Mouse (Mus musculus) neural tube, embryonic 13.5 days (tissue): ENCODE measurements around the gene Rnf151. TPM values are rescaled to one million over a fixed set of nuclear protein-coding genes. Genes with fewer than 3 reads are reported as not detected.
"Not testable (repeated sequence)": the region's sequence is repeated elsewhere in the genome, so short reads cannot be mapped to it uniquely, and the experiment has no call there.

Experiments used
- ATAC-seq: fragments of 200-750 bp; cut with Nextera tagmentation; 2 replicates; pipeline ENCODE4 v1.8.0; 2017; ENCODE audit warnings: low read depth, mild to moderate bottlenecking, moderate TSS enrichment, moderate library complexity
- H3K27ac ChIP-seq: fragments of 300-500 bp; sonication (generic); replicated peaks from 2 replicates; pipeline ENCODE4 v1.5.1; 2015; ENCODE audit warnings: moderate library complexity, mild to moderate bottlenecking, inconsistent platforms
- H3K27me3 ChIP-seq: fragments of 300-500 bp; sonication (generic); 2 replicates; pipeline ENCODE4 v1.6.1; 2015; ENCODE audit warnings: mild to moderate bottlenecking, inconsistent platforms
- H3K36me3 ChIP-seq: fragments of 300-500 bp; sonication (generic); 2 replicates; pipeline ENCODE4 v1.6.1; 2015; ENCODE audit warnings: mild to moderate bottlenecking, inconsistent platforms
- H3K4me1 ChIP-seq: fragments of 300-500 bp; sonication (generic); replicated peaks from 2 replicates; pipeline ENCODE4 v1.6.1; 2015; ENCODE audit warnings: inconsistent platforms
- H3K4me2 ChIP-seq: fragments of 300-500 bp; sonication (generic); 2 replicates; pipeline ENCODE4 v1.6.1; 2015; ENCODE audit warnings: inconsistent platforms, mild to moderate bottlenecking, moderate library complexity
- H3K4me3 ChIP-seq: fragments of 300-500 bp; sonication (generic); 2 replicates; pipeline ENCODE4 v1.5.1; 2015; ENCODE audit warnings: mild to moderate bottlenecking, inconsistent platforms
- H3K9ac ChIP-seq: fragments of 300-500 bp; sonication (generic); 2 replicates; pipeline ENCODE4 v1.6.1; 2015; ENCODE audit warnings: moderate library complexity, mild to moderate bottlenecking, inconsistent platforms
- H3K9me3 ChIP-seq: fragments of 300-500 bp; sonication (generic); 2 replicates; pipeline ENCODE4 v1.6.1; 2016; ENCODE audit warnings: inconsistent platforms
- WGBS: fragments of 180-500 bp; shearing (Covaris S2); methylation state at CpG from one replicate; pipeline ENCODE4 v1.1.7; 2015; 5-methylcytosine and 5-hydroxymethylcytosine counted together
- polyA plus RNA-seq: library from polyadenylated mRNA; unstranded; fragments of >200 nt; fragmentation: Nextera tagmentation; extraction: Ambion mirVana; gene quantifications from 2 replicates; pipeline ENCODE4 v1.2.1, GENCODE M21; 2015

Gene Rnf151
- polyA plus RNA-seq, 1 experiment from 2014 or later, result 0.18 TPM

- peaks cover 35% of the 10 kb centered on the region for H3K4me1 ChIP-seq
- peak overlapping the region; percentile 99 for H3K9ac ChIP-seq
- H3K4me2 ChIP-seq, result peak overlapping the region; percentile 89
- peak overlapping the region; percentile 99 for H3K4me3 ChIP-seq
- no peaks in the 10 kb centered on the region for H3K27me3 ChIP-seq
- no peaks in the 10 kb centered on the region for H3K36me3 ChIP-seq
- ATAC-seq, result no peak
- no peaks in the 10 kb centered on the region for H3K9me3 ChIP-seq
- peak overlapping the region; percentile 90 for H3K27ac ChIP-seq
- WGBS, result 16% methylated on average over 8 of the region's 8 CpGs
These were observed 47.5 kb downstream of the Rnf151 start for GRCm38 (mm10) chr17:24670246-24670844.

- H3K4me3 ChIP-seq, result peak within 1 kb of the TSS; percentile 99
- H3K9ac ChIP-seq, result peak within 1 kb of the TSS; percentile 99
- under 1% methylated on average over 69 of the region's 80 CpGs for WGBS
- peaks cover 35% of the 10 kb centered on the region for H3K4me1 ChIP-seq
- H3K27me3 ChIP-seq, result no peaks in the 10 kb centered on the region
- ATAC-seq, result peak; percentile 98
- peak within 1 kb of the TSS; percentile 89 for H3K4me2 ChIP-seq
- no peaks in the 10 kb centered on the region for H3K9me3 ChIP-seq
- peak within 1 kb of the TSS; percentile 90 for H3K27ac ChIP-seq
- no peaks in the 10 kb centered on the region for H3K36me3 ChIP-seq
These were observed 48.2 kb downstream of the Rnf151 start, which contains the start of gene Zfp598 for GRCm38 (mm10) chr17:24669545-24670245. Gene Zfp598 (plus strand): TSS chr17:24669687.

- peak overlapping the region; percentile 89 for H3K4me2 ChIP-seq
- H3K4me3 ChIP-seq, result peak overlapping the region; percentile 99
- peaks cover 35% of the 10 kb centered on the region for H3K4me1 ChIP-seq
- H3K36me3 ChIP-seq, H3K9me3 ChIP-seq, H3K27me3 ChIP-seq: not testable (repeated sequence)
- H3K27ac ChIP-seq, result peak overlapping the region; percentile 90
- ATAC-seq, result peak; percentile 25
- peak overlapping the region; percentile 99 for H3K9ac ChIP-seq
- WGBS, result 10% methylated on average over 15 of the region's 15 CpGs
These were observed 48.7 kb downstream of the Rnf151 start for GRCm38 (mm10) chr17:24669214-24669544.

- WGBS, result 29% methylated on average over 6 of the region's 6 CpGs
- no peak for ATAC-seq
- Histone ChIP-seq H3K4me1 (peaks cover 33% of the 10 kb centered on the region), H3K27me3 (0 out of 2 replicates have a peak, but pooled peaks cover 4% of the 10 kb centered on the region), H3K36me3 (no peaks in the 10 kb centered on the region), H3K27ac (no peak overlapping the region), H3K9me3 (no peaks in the 10 kb centered on the region), H3K9ac (no peak overlapping the region), H3K4me2 (no peak overlapping the region), H3K4me3 (no peak overlapping the region)
These were observed 50.4 kb downstream of the Rnf151 start for GRCm38 (mm10) chr17:24667416-24667815.

GRCm38 (mm10) chr17:24667011-24667410, 50.9 kb downstream of the Rnf151 start:
- not testable (repeated sequence) for H3K27ac ChIP-seq, H3K9ac ChIP-seq, H3K9me3 ChIP-seq, H3K36me3 ChIP-seq, H3K4me2 ChIP-seq, ATAC-seq, H3K27me3 ChIP-seq, H3K4me3 ChIP-seq
- peaks cover 29% of the 10 kb centered on the region for H3K4me1 ChIP-seq
- 73% methylated on average over 7 of the region's 7 CpGs for WGBS

Other genes starting within 250 kb of the Rnf151 start
- gene E4f1, start 247.8 kb downstream of the Rnf151 start, polyA plus RNA-seq, result 39.7 and 41.6 TPM in 2 replicates
- 54.9 and 57.4 TPM in 2 replicates for gene Pgp, start 247.7 kb downstream of the Rnf151 start, polyA plus RNA-seq
- not detected in 2 replicates for gene Bricd5, start 244.2 kb downstream of the Rnf151 start, polyA plus RNA-seq
- gene Mlst8, start 239.0 kb downstream of the Rnf151 start, polyA plus RNA-seq, result 35.7 and 36.2 TPM in 2 replicates
- gene Caskin1, start 229.5 kb downstream of the Rnf151 start, polyA plus RNA-seq, result 35.0 and 35.3 TPM in 2 replicates
- 70.1 and 82.9 TPM in 2 replicates for gene Traf7, start 190.1 kb downstream of the Rnf151 start, polyA plus RNA-seq
- 1.5 and 1.6 TPM in 2 replicates for gene Rab26, start 183.9 kb downstream of the Rnf151 start, polyA plus RNA-seq
- 20.1 and 22.9 TPM in 2 replicates for gene Pkd1, start 168.2 kb downstream of the Rnf151 start, polyA plus RNA-seq
- gene Tsc2, start 85.4 kb downstream of the Rnf151 start, polyA plus RNA-seq, result 62.5 and 73.0 TPM in 2 replicates
- 7.4 and 9.7 TPM in 2 replicates for gene Nthl1, start 85.4 kb downstream of the Rnf151 start, polyA plus RNA-seq
- gene Slc9a3r2, start 67.7 kb downstream of the Rnf151 start, polyA plus RNA-seq, result 35.4 and 42.6 TPM in 2 replicates
- gene Npw, start 59.6 kb downstream of the Rnf151 start, polyA plus RNA-seq, result not detected in 2 replicates
- 20.9 and 22.2 TPM in 2 replicates for gene Zfp598, start 48.4 kb downstream of the Rnf151 start, polyA plus RNA-seq
- gene Syngr3, start 28.1 kb downstream of the Rnf151 start, polyA plus RNA-seq, result 94.2 and 114 TPM in 2 replicates
- 34.3 and 39.6 TPM in 2 replicates for gene Gfer, start 21.9 kb downstream of the Rnf151 start, polyA plus RNA-seq
- gene Noxo1, start 21.8 kb downstream of the Rnf151 start, polyA plus RNA-seq, result 1.1 and 1.5 TPM in 2 replicates
- 58.4 and 64.0 TPM in 2 replicates for gene Tbl3, start 10.4 kb downstream of the Rnf151 start, polyA plus RNA-seq
- gene Rps2, start 53 bp upstream of the Rnf151 start, polyA plus RNA-seq, result 759 and 773 TPM in 2 replicates
- 261 and 273 TPM in 2 replicates for gene Ndufb10, start 6.4 kb upstream of the Rnf151 start, polyA plus RNA-seq
- not detected in 2 replicates for gene Rpl3l, start 9.8 kb upstream of the Rnf151 start, polyA plus RNA-seq
- 26.5 and 29.4 TPM in 2 replicates for gene Msrb1, start 18.6 kb upstream of the Rnf151 start, polyA plus RNA-seq
- gene Hs3st6, start 34.9 kb upstream of the Rnf151 start, polyA plus RNA-seq, result 0.39 and 0.59 TPM in 2 replicates
- gene Meiob, start 86.2 kb upstream of the Rnf151 start, polyA plus RNA-seq, result not detected in 2 replicates
- 55.7 and 59.0 TPM in 2 replicates for gene Hagh, start 122.1 kb upstream of the Rnf151 start, polyA plus RNA-seq
- 21.1 and 22.3 TPM in 2 replicates for gene Fahd1, start 132.3 kb upstream of the Rnf151 start, polyA plus RNA-seq
- 0.39 TPM in 1 of 2 replicates, not detected in the other for gene Igfals, start 147.9 kb upstream of the Rnf151 start, polyA plus RNA-seq
- gene Nubp2, start 168.3 kb upstream of the Rnf151 start, polyA plus RNA-seq, result 63.5 and 76.1 TPM in 2 replicates
- gene Spsb3, start 168.6 kb upstream of the Rnf151 start, polyA plus RNA-seq, result 64.6 and 74.2 TPM in 2 replicates
- 32.7 and 36.3 TPM in 2 replicates for gene Eme2, start 177.0 kb upstream of the Rnf151 start, polyA plus RNA-seq
- gene Mrps34, start 177.1 kb upstream of the Rnf151 start, polyA plus RNA-seq, result 71.1 and 85.7 TPM in 2 replicates
- 86.0 and 89.0 TPM in 2 replicates for gene Nme3, start 178.4 kb upstream of the Rnf151 start, polyA plus RNA-seq
- gene Mapk8ip3, start 218.9 kb upstream of the Rnf151 start, polyA plus RNA-seq, result 82.2 and 85.8 TPM in 2 replicates
- gene Jpt2, start 242.6 kb upstream of the Rnf151 start, polyA plus RNA-seq, result 100 and 110 TPM in 2 replicates